Mouse (Mus musculus) right cerebral cortex, postnatal 10 days (tissue): Measurements from ENCODE around the gene Olfml2a.
"Not testable (repeated sequence)": the region's sequence is repeated elsewhere in the genome, so short reads cannot be mapped to it uniquely, and the experiment has no call there.

Source experiments
- DNase-seq, 2 experiments: peaks; one replicate each; pipeline ENCODE4 v3.0.0; 2021; ENCODE audit warnings: low spot score in 2 of 2

Olfml2a gene

DNA sequence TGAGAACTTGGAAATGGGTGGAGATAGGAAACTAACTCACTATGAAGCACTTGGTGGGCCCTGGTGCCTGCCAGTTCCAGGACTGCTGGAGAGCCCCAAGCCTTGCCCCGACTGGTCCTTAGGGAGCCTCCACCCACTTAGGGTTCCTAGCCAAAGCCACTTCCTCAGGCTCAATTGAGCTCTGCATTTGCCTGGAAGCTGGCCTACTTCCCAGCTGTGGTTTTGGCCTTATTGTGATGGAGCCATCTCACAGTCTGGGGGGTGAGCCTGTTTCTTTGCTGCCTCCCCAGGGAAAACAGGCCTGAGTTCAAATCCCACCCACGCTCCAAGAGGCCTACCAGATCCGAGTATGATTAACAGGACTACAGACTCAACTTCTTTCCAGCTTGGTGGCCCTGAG lies 54.8 kb downstream of the Olfml2a start:
- DNase-seq = peak in 1 of 2 experiments; percentile 47

DNA sequence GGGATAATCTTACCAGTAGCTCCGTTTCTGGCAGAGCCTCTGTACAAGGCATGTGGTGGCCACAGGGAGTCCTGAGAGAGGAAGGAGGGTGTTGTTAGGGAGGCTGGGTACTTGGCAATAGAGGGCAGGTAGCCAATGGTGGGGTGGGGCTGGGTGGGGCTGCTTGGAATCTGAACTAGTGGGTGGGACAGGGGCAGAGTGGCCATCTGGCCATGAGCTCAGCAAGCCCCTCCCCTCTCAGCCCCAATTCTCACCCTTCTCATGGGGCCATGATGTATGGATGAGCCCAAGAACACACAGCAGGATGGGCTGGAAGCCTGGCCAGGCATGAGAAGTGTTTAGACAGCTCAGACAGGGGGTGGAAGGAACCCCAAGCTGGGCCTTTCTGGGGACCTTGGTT lies 55.6 kb downstream of the Olfml2a start:
- DNase-seq = no peak

DNA sequence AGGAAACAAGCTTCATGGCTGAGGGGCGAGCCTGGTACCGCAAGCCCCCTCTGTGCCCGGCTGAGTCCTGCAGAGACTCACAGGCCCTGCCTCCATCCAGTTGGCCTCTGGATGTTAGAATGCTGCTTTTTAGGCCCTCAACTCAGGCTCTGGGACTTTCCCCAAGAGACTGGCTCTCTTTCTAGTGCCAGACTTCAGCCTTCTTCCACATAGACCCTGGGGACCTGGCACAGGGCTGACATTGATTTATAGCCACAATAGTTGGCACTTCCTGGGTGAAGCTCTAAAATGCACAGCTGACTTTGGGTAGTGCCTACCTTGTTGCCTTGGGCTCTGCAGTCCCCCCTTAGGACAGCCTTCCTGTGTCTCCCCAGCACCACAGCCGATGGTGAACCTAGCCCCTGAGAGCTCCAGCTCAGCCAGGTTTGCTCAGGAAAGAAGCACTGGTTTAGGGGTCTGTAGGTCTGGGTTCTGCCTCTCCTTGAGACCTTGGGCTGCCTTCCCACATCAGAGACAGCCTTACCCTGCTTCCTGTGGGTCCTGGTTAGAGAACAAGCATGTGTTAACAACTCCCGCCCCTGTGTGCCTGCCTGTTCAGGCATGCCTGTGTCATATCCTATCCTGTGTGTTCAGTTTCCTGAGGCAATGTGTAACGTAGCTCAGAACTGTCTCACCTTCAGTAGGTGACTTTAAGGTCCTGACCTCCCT lies 56.2 kb downstream of the Olfml2a start:
- no peak for DNase-seq

DNA sequence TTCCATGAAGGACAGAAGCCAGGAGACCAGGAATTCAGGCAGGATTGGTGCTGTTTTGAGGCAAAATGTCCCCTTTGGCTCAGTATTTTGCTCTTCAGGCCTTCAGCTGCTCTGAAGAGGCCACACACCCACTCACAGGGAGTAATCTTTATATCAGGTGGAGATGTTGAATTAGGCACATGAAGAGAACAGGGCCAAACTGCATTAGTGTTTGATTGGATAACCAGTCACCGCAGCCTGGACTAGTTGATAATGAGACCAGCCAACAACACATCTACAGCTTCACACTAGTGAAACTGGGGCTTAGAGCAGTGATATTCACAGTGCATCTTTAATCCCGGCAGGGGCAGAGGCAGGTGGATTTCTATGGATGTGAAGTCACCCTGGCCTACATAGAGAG lies 57.2 kb downstream of the Olfml2a start:
- DNase-seq = no peak

DNA sequence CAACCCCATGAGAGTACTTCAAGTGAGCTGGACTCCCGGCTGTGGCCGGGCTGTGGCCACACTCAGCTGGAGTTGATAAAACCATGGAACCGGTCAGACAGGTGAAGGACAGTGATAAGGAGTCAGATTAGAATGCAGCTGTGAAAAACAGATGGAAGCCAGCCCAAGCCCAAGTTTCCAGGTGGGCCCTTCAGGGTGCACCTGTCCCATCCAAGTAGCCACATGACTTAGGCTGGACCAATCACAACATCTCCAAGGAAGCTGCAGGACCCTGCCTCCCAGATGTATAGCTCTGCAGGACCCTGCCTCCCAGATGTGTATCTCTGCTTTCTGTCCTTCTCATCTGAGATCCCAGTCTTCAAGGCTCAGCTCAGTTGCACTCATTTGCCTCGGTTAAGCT lies 60.2 kb downstream of the Olfml2a start:
- DNase-seq = no peak

DNA sequence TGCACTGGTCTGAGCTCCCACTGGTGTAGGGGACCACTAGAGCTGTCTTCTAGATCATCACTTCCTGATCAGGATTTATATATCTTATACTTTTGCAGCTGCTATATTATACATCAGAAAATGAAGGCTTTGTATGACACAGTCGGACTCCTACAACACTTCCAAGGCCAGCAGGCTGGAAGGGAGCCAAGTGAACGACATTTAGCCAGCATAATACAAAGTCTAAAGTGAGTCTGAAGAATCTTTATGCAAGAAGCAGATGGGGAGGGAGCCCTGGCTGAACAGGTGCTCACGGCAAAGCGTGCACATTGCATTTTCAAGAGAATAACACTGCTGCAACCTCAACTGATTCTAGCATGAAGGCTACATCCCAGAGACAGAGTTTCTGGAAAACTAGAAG lies 60.7 kb downstream of the Olfml2a start:
- peak in 1 of 2 experiments; percentile 60 for DNase-seq

DNA sequence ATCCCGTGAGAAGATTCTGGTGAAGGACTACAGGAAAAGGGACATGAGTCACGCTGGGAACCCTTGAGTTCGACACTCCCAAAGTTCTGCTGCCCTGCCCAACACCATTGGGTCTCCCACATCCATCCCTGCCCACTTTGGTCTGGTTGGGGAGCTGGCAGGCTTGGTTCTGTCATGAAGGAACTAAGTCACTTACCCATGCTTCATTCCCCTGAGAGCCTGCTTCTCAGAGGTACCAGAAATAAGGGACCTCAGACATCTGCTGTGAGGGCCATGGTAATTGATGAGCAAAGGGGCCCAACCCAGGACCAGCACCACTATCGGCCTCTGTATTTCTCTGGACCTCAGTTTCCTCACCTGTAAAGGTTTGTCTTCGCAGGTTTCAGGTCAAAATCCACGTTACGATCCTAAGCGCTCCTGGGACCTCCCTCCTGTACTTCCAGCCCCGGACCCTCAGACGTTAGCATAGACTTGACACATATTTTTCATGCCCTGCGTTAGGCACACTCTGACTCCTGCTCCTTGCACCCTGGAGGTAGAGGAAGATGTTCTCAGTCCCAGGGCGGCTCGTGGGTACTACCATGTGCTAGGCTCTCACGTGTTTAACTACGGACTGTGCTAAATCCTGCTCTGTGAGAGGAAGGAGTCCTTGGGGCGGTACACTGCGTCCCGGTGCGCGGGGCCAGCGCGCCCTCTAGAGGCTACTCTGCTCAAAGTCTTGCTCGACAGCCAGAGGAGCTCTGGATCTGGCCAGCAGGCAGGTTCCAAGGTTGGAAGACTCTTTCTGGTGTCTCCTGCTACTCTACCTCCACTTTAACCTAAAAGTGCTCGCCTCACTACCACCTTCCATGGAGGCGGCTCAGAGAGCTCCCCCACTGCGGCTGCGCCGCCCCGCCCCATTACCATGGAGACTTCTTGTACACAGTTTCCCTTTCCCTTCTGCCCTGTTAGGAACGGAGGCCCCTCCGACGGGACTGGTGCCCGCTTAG lies 65.9 kb downstream of the Olfml2a start, which contains the start of gene Wdr38:
Gene Wdr38 (plus strand): TSS at position 91 of the 989 bp plus-strand sequence.
- peak; percentile 90 to 91 for DNase-seq

DNA sequence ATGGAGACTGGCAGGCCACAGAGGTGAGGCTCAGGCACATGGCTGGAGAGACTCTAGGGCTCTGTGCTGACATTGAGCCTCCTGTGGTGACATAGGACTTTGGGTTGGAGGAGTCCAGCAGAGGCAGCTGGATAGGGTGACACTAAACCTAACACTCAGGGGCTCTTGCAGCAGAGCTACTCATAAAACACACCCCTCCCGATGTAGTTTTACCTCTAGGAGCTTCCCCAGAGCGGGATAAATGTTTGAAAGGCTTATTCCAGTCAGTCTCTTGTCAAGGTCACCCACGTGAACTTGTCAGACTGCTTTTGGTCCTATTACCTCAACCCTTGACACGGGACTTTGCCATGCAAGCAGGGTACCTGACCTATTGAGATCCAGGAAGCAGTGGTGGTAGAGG lies 67.6 kb downstream of the Olfml2a start:
- DNase-seq = no peak

DNA sequence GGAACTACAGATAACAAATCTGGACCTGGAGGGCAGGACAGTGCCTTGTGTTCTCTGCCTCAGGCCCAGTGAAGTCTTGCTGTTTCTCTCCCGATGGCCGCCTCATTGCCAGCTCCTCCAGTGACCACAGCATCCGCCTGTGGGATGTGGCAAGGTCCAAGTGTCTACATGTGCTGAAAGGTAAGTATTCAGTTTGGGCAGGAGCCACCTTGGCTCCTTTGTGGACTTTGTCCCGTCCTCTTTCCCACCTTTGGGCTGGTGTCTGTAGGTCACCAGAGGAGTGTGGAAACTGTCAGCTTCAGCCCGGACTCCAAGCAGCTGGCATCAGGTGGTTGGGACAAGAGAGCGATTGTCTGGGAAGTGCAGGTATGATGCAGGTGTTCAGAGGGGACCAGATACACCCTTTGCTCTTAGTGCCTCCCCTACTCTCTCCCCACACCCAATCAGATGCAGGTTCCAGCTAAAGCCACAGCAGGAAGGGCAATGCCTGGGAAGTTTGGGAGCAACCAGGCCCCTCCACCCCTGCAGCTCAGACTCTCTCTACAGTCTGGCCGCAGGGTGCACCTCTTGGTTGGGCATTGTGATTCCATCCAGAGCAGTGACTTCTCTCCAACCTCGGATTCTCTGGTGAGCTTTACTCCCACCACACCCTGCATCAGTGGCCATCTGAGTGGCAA lies 68.3 kb downstream of the Olfml2a start:
- DNase-seq = no peak

DNA sequence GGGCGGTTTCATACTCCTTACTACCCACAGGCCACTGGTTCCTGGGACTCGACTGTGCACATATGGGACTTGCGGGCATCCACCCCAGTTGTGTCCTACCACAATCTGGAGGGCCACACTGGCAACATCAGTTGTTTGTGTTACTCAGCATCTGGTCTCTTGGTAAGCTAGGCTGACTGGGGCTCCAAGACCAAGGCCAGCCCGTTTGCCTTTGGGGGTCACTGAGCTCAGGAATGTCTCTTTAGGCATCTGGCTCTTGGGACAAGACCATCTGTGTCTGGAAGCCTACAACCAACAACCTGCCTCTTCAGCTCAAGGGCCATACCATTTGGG lies 68.8 kb downstream of the Olfml2a start:
- no peak for DNase-seq

DNA sequence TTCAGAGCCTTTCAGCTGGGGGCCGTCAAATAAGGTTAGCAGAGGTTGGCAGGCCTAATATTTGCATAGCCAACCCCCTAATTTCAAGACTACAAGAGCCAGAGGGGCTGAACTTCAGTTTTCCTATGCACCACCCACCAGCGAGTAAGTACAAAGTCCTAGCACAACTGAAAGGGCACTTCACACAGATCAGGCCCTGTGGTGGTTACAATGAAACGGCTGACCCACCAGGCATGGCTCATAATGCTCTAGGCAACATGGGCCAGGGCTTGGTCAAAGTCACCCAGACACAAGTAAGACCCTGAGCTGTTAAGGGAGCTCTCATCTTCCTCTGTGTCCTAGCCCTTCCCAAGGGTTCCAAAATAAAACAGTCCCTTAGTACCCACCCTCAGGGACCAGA lies 70.1 kb downstream of the Olfml2a start:
- DNase-seq = no peak

DNA sequence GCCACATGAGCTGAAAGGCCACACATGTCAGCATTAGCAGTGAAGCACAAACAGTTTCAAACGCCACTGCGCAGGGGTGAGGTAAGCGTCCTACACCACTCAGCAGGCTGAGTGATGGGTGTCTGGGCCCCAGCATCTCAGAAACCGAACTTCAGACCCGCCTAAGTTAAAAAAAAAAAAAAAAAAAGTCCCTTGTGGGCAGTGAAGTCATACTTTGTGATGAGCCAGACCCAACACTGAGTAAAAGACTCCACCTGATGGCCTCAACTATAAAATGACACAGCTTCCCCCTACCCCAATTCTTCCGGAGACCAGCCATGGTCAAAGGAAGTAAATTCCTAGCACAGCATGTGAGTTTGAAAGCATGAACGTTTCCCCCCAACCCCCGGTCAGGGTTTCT lies 71.3 kb downstream of the Olfml2a start:
- DNase-seq = no peak

DNA sequence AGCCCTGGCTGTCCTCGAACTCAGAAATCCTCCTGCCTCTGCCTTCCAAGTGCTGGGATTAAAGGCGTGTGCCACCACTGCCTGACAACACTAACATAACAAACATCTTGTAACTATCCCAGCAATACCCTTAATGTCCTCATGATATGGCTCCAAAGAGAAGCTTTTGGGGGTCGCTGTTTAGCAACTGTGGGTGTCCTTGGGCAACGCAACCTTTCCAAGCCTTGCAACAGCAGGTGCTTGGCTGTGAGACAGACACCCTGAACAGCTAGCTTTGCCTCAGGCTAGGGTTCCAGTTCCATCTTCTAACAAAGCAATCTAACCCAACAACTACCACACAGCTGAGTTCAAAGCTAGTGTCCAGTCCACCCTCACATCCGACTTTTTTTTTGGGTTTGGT lies 71.7 kb downstream of the Olfml2a start:
- DNase-seq = no peak

DNA sequence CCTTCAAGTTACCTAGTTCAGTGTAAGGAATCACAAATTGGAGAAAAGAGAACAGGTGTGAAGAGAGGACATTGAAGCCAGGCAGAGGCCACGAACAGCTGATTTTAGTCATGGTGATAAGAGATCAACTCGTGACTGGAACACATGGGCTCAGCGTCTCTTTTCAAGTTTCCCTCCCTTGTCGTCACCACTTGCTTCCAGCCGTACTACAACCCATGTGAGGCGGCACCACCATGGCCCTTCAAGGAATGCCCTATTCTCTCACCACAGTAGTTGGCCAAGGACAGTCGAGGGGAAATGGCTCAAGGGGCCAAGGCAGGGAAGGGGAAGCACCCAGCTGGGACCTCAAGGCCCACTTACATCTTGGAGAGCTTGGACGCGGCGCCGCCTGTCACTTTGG lies 72.6 kb downstream of the Olfml2a start:
- peak; percentile 46 to 62 for DNase-seq

DNA sequence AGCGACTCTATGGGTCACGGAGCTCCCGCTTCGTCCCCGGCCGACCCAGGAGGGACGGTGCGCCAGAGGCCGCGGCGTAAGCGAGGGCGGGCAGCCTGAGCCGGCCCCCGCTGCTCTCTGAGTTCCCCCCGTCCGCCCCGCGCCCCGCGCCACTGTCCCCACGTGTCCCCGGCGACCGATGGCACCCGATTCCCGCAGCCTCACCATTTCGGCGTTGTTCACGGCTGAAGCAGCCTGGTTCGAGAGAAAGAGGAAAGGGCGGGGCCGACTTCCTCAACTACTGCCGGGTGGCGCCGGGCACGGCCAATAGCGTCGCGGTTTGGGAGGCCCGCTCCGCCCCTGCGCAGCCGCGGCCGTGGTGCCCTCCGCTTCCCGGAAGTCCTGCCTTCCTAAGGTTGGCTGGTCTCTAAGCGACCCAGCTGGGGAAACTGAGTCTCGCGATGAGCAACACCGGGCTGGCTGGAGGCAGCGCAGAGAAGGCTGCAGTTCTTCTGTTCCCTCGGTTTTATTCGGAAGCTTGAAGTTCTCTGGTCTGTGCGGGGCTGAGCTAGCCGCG lies 73.2 kb downstream of the Olfml2a start, which contains the start of gene Arpc5l:
Gene Arpc5l (plus strand): TSS at position 469 of the 556 bp plus-strand sequence.
- DNase-seq = peak; percentile 96

DNA sequence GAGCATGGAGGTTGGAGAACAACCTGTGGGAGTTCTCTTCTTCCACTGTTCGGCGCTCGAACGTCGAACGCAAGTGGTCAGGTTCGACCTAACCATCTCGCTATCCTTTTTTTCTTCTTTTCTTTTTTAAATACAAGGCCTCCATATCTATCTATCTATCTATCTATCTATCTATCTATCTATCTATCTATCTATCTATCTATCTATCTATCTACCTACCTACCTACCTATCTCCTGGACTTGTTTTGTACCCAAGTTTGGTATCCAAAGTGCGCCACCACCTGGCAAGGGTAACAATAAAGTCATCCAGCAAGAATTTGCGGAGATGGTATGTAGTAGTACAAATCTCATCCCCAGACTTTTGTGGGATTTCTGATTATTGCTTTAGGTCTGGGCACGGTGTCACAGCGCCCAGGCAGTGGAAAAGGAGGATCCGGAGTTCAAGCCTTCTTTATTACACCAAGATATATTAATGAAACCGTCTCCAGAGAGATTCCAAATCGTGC lies 73.8 kb downstream of the Olfml2a start, which contains the start of gene Rpl35:
Gene Rpl35 (minus strand): TSS at position 51 of the 506 bp plus-strand sequence.
- DNase-seq = peak in 1 of 2 experiments; percentile 54

DNA sequence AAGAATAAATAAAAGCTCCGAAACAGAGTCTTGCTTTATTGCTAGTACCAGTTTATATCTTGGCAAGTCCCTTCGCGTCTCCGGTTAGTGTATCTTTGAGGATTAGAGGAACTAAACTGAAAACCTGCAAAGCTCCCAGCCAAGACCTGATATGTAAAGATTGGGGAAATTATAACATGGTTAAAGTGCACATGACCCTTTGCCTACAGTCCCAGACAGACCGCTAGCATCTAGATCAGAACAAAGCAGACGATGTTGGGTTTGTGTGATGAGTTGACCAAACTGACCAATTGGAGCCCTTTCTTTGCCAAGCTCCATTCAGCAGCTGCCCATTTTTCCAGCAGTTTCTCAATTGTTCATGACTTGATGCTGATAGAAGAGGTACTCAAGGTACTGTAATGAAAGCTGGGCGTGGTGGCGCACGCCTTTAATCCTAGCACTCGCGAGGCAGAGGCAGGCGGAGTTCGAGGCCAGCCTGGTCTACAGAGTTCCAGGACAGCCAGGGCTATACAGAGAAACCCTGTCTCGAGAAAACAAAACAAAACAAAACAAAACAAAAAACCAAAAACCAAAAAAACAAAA lies 74.5 kb downstream of the Olfml2a start:
- no peak for DNase-seq

DNA sequence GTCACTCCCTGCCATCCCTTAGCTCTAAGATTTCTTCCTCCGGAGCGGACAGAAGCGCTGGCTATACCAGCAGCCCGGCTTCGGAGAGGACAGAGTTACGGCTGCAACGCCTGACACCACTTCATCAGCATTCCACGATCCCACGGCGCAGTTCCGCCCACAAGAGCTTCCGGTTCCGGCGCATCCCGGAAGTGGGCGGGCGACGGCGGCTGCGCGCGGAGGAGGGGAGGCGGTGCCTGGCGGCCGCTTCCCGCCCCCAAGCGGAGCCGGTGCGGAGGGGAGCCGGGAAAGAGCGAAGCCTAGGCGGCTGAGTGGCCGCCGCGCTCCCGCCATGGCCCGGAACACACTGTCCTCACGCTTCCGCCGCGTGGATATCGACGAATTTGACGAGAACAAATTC lies 76.1 kb downstream of the Olfml2a start:
- peak; percentile 96 to 97 for DNase-seq

DNA sequence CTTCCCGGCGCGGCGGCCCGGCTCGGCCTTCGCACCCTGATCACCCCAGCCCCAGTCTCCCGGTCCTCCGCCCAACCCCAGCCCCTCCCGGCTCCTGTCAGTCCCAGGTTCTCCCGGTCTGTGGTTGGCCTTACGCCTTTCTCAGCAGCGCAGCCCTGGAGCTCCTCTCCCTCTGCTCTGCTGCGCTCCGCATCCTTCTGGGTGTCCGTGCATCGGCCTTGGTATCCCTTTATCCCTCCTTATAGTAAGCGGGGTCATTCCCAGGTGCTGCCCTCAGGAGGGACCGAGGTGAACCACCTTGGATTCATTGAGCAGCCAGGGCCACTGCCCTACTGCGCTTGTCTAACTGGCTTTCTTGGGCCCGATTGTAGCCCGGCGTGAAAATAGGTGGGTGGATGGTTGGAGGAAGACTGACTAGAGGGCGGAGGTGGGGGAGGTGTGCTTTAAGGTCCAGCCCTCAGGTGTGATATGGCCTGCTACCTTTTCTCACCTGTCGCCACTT lies 76.6 kb downstream of the Olfml2a start:
- DNase-seq = peak; percentile 61 to 71

DNA sequence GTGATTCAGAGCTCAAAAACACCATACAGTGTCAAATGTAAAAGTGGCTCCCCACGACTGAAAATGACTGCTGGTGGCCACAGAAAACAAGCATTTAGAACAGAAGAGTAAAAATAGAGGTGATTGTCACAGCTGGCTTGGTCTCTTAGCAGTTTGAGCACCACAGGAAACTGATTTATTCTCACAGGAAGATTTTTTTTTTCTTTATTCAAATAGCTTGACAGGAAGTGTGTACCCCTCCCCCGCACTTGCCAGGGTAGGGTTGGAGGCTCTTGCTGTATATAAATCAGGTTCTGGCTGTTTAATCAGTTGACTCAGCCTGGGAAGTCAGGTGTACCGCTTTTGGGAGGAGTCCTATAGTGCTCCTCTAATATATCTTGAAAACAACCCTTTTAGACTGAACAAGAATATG lies 77.2 kb downstream of the Olfml2a start:
- peak; percentile 66 to 72 for DNase-seq

DNA sequence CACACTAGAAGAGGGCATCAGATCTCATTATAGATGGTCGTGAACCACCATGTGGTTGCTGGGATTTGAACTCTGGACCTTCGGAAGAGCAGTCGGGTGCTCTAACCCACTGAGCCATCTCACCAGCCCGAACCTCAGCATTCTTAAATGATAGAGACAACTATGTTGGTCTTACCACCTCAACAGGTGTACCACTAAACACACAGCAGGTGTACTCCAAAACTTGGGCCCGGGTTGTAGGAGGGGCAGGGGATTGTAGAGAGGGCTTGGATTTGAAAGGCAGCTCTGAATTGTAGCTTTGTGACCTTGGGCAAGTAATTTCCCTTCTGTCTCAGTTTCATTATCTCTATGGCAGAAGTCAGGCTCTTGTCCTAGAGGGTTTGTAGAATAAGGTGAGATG lies 78.4 kb downstream of the Olfml2a start:
- DNase-seq = not testable (repeated sequence)
